Mouse (Mus musculus) gonadal fat pad, adult 2 months (tissue): Measurements from ENCODE around the gene Tmem91. TPM values are rescaled to one million over a fixed set of nuclear protein-coding genes. Genes with fewer than 3 reads are reported as not detected.

Experiments used
- DNase-seq: peaks from one replicate; pipeline ENCODE4 v3.0.0-alpha.2; 2012; ENCODE audit warnings: low read depth
- polyA plus RNA-seq: library from polyadenylated mRNA; depleted of rRNA; stranded (reverse); fragments of >200 nt; gene quantifications from 2 replicates; pipeline ENCODE4 v1.2.3, GENCODE M21; 2012

Gene Tmem91
- polyA plus RNA-seq, 1 experiment = 4.1 TPM

GRCm38 (mm10) chr7:25670096-25670495 lies 4.9 kb downstream of the Tmem91 start:
- no peak for DNase-seq

GRCm38 (mm10) chr7:25669631-25670030 lies 5.3 kb downstream of the Tmem91 start:
- DNase-seq = no peak

DNA sequence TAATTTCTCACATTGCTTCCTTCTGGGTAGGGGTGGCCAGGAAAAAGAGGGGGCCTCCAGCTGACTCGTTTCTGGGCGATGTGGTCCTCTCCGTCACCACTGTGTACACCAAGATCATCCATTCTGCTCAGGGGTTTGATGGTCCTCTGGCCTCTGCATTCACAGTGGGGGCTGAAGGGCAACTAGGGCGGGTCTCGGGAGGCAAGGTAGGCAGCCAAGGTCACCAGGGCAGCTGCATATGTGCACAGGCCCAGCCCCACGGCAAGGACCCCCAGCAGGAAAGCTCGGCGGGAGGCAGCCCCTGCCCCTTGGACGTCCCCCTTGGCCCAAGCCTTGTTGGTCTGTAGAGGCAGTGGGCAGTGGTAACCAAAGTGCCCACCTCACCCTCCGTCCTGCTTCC lies 5.8 kb downstream of the Tmem91 start:
- no peak for DNase-seq

- no peak for DNase-seq
Observed at GRCm38 (mm10) chr7:25666381-25666780, 8.6 kb downstream of the Tmem91 start.

GRCm38 (mm10) chr7:25658657-25659472 lies 16.1 kb downstream of the Tmem91 start, which contains the start of the genes Bckdha and Exosc5:
Gene Bckdha, minus strand, starts transcription at chr7:25658981.
Gene Exosc5, plus strand, starts transcription at chr7:25659164.
- DNase-seq = peak; percentile 91

DNA sequence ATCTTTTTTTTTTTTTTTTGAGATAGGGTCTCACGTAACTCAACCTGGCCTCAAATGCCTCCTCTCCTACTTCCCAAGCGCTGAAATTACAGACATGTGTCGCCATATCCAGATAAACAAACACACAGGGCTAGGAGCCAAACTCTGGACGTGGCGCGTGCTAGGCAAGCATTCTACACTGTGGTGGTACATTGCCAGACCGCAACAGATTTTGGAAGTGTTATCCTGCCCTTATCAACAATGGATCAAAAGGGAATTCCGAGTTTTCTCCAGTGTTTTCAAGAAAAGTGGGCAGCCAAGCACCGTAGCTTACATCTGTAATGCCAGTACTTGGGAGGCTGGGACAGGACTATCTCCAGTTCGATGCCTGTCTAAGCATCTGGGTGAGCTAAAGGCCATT lies 17.2 kb downstream of the Tmem91 start:
- no peak for DNase-seq

- DNase-seq = no peak
Observed at GRCm38 (mm10) chr7:25655601-25656428, 19.2 kb downstream of the Tmem91 start.

GRCm38 (mm10) chr7:25652244-25652759 lies 22.7 kb downstream of the Tmem91 start:
- no peak for DNase-seq

DNA sequence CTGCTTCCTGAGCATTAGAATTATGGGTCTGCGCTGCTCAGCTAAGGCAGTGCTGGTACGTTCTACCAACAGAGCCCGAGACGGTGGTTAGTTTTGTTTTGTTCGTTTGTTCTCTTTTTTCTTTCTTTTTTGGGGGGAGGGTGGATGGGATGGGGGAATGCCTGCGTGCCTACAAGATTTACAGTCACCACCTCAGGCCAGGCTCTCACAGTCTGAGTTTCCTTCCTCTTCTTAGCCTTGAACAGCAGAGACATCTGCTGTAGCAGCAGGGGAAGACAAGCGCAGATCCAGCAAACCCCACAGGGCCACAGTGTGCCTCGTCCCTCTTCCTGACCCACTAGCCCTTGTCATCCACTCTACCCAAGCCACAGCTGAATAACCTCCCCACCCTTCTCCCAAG lies 23.7 kb downstream of the Tmem91 start:
- no peak for DNase-seq

- DNase-seq = peak; percentile 91
Observed at GRCm38 (mm10) chr7:25649839-25650238, 25.1 kb downstream of the Tmem91 start.

DNA sequence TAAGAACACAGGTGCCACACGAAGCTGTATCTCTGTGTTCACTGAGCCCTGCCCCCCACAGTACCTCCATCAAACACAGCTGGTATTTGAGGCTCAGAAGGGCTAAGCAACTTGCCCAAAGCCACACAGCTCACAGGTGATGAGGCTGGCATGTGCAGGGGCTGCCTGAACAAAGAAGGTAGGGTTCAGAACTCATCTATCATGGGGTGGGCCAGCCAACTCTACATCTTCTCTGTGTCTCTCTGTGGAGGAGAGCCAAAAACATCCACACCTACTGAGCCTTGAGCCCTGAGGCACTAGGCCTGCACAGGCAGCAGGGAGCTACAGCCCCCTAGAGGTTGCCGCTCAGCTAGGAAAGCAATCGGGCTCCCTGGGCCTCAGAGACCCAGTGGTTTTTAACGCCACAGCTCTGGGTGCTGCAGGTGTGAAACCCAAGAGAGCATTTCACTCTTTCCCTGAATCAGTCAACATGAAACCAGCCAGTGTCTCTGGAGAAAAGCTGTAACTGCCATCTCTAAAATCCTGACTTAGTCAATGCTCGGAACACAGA lies 27.3 kb downstream of the Tmem91 start:
- DNase-seq = no peak

DNA sequence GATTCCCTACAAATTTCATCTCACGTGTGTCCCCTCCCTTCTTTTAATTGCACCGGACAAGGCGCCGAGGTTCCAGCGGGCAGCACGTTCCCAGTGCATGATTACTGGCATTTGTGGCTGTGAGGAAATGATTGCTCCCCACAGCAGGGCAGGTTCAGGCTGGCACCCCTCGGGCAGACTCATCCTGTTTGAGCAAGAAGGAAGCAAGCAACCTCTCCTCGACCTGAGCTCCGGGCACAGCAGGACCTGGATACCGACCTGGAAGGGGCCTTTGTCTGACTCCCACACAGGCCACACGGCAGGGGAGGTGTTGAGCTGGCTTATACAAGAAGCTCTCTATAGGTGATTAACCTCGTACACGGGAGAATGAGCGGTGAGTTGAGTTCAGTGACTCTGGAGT lies 29.9 kb downstream of the Tmem91 start:
- peak; percentile 95 for DNase-seq

DNA sequence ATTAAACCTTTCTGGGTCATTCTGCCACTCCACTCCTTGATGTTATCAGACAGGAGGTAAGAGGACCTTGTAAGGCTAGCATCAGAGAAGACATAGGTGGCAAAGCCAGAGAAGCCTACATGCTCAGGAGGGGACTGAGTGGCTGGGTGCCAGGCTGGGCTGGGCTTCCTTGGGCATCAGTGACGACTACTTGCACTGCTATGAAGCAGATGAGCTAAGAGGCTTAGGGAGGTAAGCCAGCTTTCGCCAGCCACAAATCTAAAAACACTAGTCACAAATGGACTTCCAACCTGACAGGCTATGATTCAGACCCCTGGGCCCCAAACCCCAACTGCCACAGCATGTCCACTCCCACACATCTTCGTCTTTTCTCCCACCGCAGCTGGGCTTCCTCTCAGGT lies 30.3 kb downstream of the Tmem91 start:
- DNase-seq = no peak

GRCm38 (mm10) chr7:25644136-25644535 lies 30.8 kb downstream of the Tmem91 start:
- DNase-seq = no peak

- no peak for DNase-seq
Observed at GRCm38 (mm10) chr7:25639754-25640153, 35.2 kb downstream of the Tmem91 start.

- DNase-seq = no peak
Observed at GRCm38 (mm10) chr7:25637099-25637498, 37.9 kb downstream of the Tmem91 start.

DNA sequence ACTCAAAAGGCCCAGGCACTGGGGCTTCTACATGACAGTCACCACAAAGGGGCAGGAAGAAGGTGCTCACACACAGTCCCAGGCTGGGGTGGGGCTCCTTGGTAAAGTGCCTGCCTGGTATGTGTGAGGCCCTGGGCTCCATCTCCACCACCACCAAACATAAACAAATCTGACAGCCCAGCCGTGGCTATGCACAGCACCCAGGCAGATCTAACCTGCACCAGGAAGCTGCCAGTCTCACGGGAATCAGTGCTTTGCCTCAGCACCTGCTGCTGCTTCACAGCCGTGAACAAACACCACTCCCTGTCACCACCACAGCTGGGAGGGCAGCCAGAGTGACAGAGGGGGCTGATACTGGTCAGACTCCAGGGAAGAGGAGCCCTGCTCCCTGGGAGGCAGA lies 38.6 kb downstream of the Tmem91 start:
- DNase-seq = no peak

DNA sequence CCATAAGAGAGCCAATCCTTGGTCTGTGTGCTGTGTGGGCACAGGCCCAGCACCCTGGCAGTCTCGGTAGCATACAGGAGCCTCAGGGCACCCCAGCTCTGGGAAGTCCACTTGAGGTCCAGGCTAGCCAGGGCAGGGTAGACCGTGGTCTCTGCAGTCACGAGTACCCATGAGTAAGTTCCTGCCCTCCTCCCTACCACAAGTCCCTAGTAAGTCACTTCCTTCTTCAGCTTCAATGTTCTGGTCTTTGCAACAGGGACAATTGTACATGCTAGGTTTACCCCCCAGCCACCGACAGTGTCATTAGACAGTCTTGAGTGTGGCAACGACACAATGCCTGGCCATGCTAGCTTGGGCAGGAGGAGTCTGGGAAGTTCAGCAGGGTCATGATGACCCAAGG lies 42.3 kb downstream of the Tmem91 start:
- no peak for DNase-seq

- no peak for DNase-seq
Observed at GRCm38 (mm10) chr7:25628323-25628620, 46.7 kb downstream of the Tmem91 start.

DNA sequence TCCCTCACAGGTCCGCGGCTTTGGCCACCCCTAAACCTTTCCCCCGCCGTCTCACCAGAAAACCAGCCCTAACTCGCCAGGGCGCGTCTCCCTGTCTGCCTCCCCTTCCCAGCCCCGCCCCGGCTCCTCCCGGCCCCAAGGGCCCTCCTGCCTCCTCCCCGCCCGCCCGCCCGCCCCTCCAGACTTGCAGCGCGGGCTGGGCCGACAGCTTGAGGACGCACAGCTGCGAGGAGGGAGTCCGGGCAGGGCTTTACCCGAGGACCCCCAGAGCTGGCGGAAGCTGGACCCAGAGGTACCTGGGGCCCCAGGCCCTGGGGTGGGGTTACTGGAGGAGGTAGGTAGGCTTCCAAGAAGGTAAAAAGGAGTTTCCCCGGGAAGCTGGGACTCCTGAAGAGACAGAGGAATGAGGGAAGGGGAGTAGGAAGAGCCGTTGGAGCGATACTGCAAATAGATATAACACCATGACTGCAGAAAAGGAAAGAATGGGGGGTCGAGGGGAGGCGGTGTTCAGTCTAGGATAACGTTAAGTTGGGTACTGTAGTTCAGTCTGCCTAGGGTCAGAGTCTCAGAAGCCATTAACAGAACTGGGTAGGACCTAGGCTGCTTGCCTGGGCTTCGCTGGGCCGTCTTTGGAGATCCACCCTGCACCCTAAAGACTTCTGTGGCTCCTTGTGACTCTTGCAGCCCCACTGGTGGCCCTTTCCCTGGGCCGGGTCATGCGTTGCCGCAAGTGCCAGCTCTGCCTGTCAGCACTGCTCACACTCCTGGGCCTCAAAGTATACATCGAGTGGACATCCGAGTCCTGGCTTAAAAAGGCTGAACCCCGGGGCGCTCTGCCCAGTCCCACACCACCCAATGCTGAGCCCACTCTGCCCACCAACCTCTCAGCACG lies 47.3 kb downstream of the Tmem91 start:
- DNase-seq = no peak
